Mouse (Mus musculus): Measurements from ENCODE around the gene Bbs9.

- no peak for TF ChIP-seq CTCF (IDR thresholded peaks at IDR 0.05; ENCODE audit: insufficient read depth, low read length)
- no peak for TF ChIP-seq POLR2A (IDR thresholded peaks at IDR 0.05; ENCODE audit: borderline replicate concordance, extremely low read depth, low read depth, low read length)
These were observed 13.4 kb downstream of the Bbs9 start for GRCm38 (mm10) chr9:22488963-22489362.
